Mouse (Mus musculus): ENCODE measurements around the gene Olfr1008. TPM values are rescaled to one million over a fixed set of nuclear protein-coding genes. Genes with fewer than 3 reads are reported as not detected.
"Not testable (repeated sequence)": the region's sequence is repeated elsewhere in the genome, so short reads cannot be mapped to it uniquely, and the experiment has no call there.

Olfr1008 gene
- not detected in 2 replicates for polyA plus RNA-seq (2012; rRNA removed)

DNA sequence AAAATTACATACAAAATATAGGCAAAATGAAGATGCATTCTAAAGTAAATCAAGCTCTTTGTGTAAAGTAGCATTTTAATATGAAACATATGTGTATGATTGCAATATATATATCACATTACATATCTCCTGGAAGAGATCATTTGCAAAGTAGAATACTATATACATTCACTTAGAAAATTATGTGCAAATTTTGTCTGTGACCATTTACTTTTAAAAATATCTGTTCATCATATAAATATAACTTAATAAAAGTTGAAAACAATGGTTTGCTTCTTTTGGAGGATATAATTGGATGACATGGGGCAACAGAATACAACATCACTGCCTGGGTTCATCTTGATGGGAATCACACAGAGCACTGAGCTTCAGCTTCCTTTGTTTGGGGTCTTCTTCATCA lies at the start of gene Olfr1008:
Gene Olfr1008, plus strand, starts transcription at position 301 of the 400 bp plus-strand sequence.
- Histone ChIP-seq H3K27me3 (ENCODE audit: control insufficient read depth, insufficient read depth, low read length) (no peaks in the 10 kb centered on the region), H3K27ac (ENCODE audit: insufficient read depth, low read length) (no peak within 1 kb of the TSS), H3K4me3 (ENCODE audit: extremely low read depth, insufficient read depth, insufficient read length) (no peak within 1 kb of the TSS; the same call in 1 of the 2 replicates), H3K36me3 (ENCODE audit: control insufficient read depth, insufficient read depth, low read length) (no peaks in the 10 kb centered on the region), H3K4me1 (ENCODE audit: control insufficient read depth, insufficient read depth, insufficient read length) (no peaks in the 10 kb centered on the region)
- DNase-seq (ENCODE audit: low read depth in 1 of 2, low spot score in 2 of 2) = no peak
- TF ChIP-seq CTCF (IDR thresholded peaks at IDR 0.05; ENCODE audit: extremely low read depth, insufficient read depth, insufficient read length, insufficient replicate concordance) (no peak), POLR2A (IDR thresholded peaks at IDR 0.05; ENCODE audit: low read depth, low read length) (no peak)

DNA sequence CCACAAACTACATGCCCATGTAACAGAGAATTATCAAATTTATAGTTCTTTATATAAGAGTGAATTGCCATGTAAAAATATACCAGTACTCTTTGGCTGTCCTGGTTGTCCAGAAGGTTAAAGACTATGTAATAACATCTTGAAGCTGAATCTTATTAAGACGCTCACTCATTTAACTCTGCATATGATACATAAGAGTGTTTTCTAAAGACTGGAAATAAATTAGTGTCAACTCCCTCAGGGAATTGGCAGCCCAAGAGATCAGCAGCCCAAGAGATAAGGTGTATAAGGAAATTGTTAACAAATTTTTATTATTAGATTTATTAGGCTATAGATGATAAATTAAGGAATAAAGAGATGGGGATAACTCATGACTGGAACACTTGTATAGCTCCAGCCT lies 38.6 kb upstream of the Olfr1008 start, which contains the start of gene Olfr1002:
Gene Olfr1002, minus strand, starts transcription at position 101 of the 400 bp plus-strand sequence.
- Histone ChIP-seq H3K27me3 (ENCODE audit: control insufficient read depth, insufficient read depth, low read length) (no peaks in the 10 kb centered on the region), H3K27ac (ENCODE audit: insufficient read depth, low read length) (no peak within 1 kb of the TSS), H3K36me3 (ENCODE audit: control insufficient read depth, insufficient read depth, low read length) (no peaks in the 10 kb centered on the region), H3K4me1 (ENCODE audit: control insufficient read depth, insufficient read depth, insufficient read length) (no peaks in the 10 kb centered on the region), H3K4me3 (ENCODE audit: extremely low read depth, insufficient read depth, insufficient read length) (no peak within 1 kb of the TSS)
- no peak for DNase-seq (ENCODE audit: low read depth in 1 of 2, low spot score in 2 of 2)
- TF ChIP-seq CTCF (IDR thresholded peaks at IDR 0.05; ENCODE audit: extremely low read depth, insufficient read depth, insufficient read length, insufficient replicate concordance) (no peak), POLR2A (IDR thresholded peaks at IDR 0.05; ENCODE audit: low read depth, low read length) (no peak)
- 95% methylated on average over 1 of the region's 1 CpGs for WGBS

DNA sequence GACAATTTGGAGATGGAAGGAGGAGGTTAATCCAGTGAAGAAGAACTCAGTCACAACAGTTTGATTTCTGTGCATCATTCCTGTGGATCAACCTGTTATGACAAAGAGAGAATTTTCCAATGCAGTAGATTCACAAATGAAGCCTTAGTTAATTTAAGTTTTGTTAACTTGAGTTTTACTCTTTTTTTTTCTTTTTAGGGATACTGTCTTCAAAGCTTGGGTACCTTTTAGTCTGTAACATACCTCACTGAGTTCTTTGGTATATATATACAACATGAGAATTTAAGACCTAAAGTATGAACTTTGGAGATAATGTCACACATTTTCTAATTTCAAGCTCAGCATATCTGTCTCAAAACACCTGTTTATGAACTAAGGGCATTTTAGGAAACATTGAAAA lies 24.9 kb upstream of the Olfr1008 start, which contains the start of gene Olfr154:
Gene Olfr154, minus strand, starts transcription at position 101 of the 400 bp plus-strand sequence.
- not testable (repeated sequence) for DNase-seq (ENCODE audit: low read depth in 1 of 2, low spot score in 2 of 2); H3K27ac ChIP-seq (ENCODE audit: insufficient read depth, low read length); H3K4me3 ChIP-seq (ENCODE audit: extremely low read depth, insufficient read depth, insufficient read length); H3K36me3 ChIP-seq (ENCODE audit: control insufficient read depth, insufficient read depth, low read length); H3K4me1 ChIP-seq (ENCODE audit: control insufficient read depth, insufficient read depth, insufficient read length); H3K27me3 ChIP-seq (ENCODE audit: control insufficient read depth, insufficient read depth, low read length)

DNA sequence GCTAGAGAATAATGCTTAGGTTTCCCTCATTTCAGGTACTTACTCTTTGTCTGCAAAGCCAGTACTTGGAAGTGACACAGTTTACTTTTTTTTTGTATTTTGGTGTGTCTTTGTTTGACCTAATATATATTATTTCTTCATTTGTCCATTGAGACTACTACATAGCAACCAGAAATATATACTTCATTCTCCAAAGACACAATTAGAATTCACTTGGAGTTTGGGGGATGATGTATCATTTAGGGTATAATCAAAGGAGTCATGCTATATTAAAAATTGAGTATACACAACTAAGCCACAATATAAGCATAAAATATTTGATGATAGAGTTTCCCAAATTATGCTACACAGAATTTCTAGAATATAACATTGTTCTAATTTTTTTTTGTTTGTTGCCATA lies 10.6 kb upstream of the Olfr1008 start, which contains the start of gene Olfr1006:
Gene Olfr1006, minus strand, starts transcription at position 101 of the 400 bp plus-strand sequence.
- no peak for TF ChIP-seq POLR2A (IDR thresholded peaks at IDR 0.05; ENCODE audit: low read depth, low read length)
- no peaks in the 10 kb centered on the region for H3K27me3 ChIP-seq (ENCODE audit: control insufficient read depth, insufficient read depth, low read length)
- no peak for DNase-seq (ENCODE audit: low read depth in 1 of 2, low spot score in 2 of 2)
- no peak within 1 kb of the TSS for H3K27ac ChIP-seq (ENCODE audit: insufficient read depth, low read length)
- no peak within 1 kb of the TSS; the same call in 1 of the 2 replicates for H3K4me3 ChIP-seq (ENCODE audit: extremely low read depth, insufficient read depth, insufficient read length)
- H3K36me3 ChIP-seq (ENCODE audit: control insufficient read depth, insufficient read depth, low read length) = no peaks in the 10 kb centered on the region
- no peaks in the 10 kb centered on the region for H3K4me1 ChIP-seq (ENCODE audit: control insufficient read depth, insufficient read depth, insufficient read length)

DNA sequence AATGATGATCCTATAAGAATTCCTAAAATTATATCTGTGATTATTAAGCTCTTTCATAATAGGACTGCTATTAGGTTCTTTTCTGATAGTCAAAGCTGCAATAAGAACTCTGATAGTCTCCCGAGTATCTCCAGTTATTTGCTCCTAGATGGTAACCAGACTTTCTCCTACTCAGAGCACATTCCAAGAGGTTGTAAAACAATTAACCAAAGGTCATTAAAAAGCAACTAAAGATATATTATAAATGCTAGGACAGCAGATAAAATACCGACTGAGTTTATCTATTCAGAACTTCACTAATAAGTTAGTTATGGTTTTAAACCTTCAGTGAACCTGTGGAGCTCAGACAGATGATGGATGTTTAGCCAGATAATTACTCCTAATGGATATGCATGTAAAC lies 21.4 kb downstream of the Olfr1008 start:
- H3K27me3 ChIP-seq (ENCODE audit: control insufficient read depth, insufficient read depth, low read length); H3K4me1 ChIP-seq (ENCODE audit: control insufficient read depth, insufficient read depth, insufficient read length); H3K4me3 ChIP-seq (ENCODE audit: extremely low read depth, insufficient read depth, insufficient read length); H3K27ac ChIP-seq (ENCODE audit: insufficient read depth, low read length); DNase-seq (ENCODE audit: low read depth in 1 of 2, low spot score in 2 of 2); H3K36me3 ChIP-seq (ENCODE audit: control insufficient read depth, insufficient read depth, low read length): not testable (repeated sequence)
- 49% methylated on average over 2 of the region's 2 CpGs for WGBS

DNA sequence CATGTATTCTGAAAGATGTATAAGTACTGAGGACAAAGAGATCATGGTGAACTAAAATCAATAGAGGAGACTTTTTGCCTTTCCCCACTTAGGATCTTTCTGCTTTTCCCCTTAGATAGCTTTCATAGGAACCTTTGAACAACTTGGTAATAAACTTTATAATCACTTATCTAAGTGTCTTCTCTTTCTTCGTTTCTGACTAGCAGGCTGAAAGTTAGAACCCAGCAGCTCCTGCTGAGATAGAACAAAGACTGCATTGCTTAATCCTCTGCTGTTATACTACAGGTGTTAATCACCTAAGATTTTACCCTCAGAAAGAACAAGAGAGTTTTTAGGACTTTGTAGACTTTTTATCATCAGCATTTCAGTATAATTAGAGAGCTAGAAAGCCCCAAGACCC lies 21.9 kb downstream of the Olfr1008 start:
- Histone ChIP-seq H3K27me3 (ENCODE audit: control insufficient read depth, insufficient read depth, low read length) (no peaks in the 10 kb centered on the region), H3K4me3 (ENCODE audit: extremely low read depth, insufficient read depth, insufficient read length) (no peak overlapping the region), H3K36me3 (ENCODE audit: control insufficient read depth, insufficient read depth, low read length) (no peaks in the 10 kb centered on the region), H3K4me1 (ENCODE audit: control insufficient read depth, insufficient read depth, insufficient read length) (no peaks in the 10 kb centered on the region), H3K27ac (ENCODE audit: insufficient read depth, low read length) (no peak overlapping the region)
- WGBS = 31% methylated on average over 1 of the region's 1 CpGs
- TF ChIP-seq POLR2A (IDR thresholded peaks at IDR 0.05; ENCODE audit: low read depth, low read length) (no peak), CTCF (IDR thresholded peaks at IDR 0.05; ENCODE audit: extremely low read depth, insufficient read depth, insufficient read length, insufficient replicate concordance) (no peak)
- no peak for DNase-seq (ENCODE audit: low read depth in 1 of 2, low spot score in 2 of 2)

DNA sequence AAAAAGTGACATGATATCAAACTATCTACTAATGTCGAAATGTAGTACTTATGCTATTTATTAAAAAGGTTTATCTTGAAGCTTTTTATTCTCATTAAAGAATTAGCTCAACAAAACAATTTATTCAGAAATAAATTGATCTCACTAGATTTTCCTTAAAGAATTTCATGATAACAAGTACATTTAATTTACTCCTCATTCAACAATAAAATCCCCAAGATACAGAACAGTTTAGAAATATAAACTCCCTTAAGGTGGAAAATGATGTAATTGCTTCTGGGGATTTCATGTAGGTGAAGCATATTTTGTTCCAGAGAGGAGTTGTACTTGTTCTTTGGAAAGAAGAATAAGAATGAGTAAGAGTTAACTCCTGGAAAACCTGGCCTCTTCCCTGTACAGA lies 25.9 kb downstream of the Olfr1008 start, which contains the start of gene Olfr1009:
Gene Olfr1009, plus strand, starts transcription at position 301 of the 400 bp plus-strand sequence.
- no peaks in the 10 kb centered on the region for H3K36me3 ChIP-seq (ENCODE audit: control insufficient read depth, insufficient read depth, low read length)
- no peak for TF ChIP-seq POLR2A (IDR thresholded peaks at IDR 0.05; ENCODE audit: low read depth, low read length)
- TF ChIP-seq CTCF (IDR thresholded peaks at IDR 0.05; ENCODE audit: extremely low read depth, insufficient read depth, insufficient read length, insufficient replicate concordance) = no peak
- WGBS = 83% methylated on average over 1 of the region's 1 CpGs
- no peak within 1 kb of the TSS for H3K27ac ChIP-seq (ENCODE audit: insufficient read depth, low read length)
- no peak within 1 kb of the TSS for H3K4me3 ChIP-seq (ENCODE audit: extremely low read depth, insufficient read depth, insufficient read length)
- no peaks in the 10 kb centered on the region for H3K4me1 ChIP-seq (ENCODE audit: control insufficient read depth, insufficient read depth, insufficient read length)
- H3K27me3 ChIP-seq (ENCODE audit: control insufficient read depth, insufficient read depth, low read length) = no peaks in the 10 kb centered on the region
- DNase-seq (ENCODE audit: low read depth in 1 of 2, low spot score in 2 of 2) = no peak
